Mouse (Mus musculus) hindbrain, embryonic 12.5 days (tissue): ENCODE measurements around the gene Sox15. TPM values are rescaled to one million over a fixed set of nuclear protein-coding genes. Genes with fewer than 3 reads are reported as not detected.

Experiments
- ATAC-seq: fragments of 200-750 bp; cut with Nextera tagmentation; 2 replicates; pipeline ENCODE4 v1.8.0; 2017; ENCODE audit warnings: moderate TSS enrichment; ENCODE audit not compliant: low FRiP score
- H3K27ac ChIP-seq: fragments of 300-500 bp; sonication (generic); 2 replicates; pipeline ENCODE4 v1.5.1; 2016; ENCODE audit warnings: mild to moderate bottlenecking
- H3K27me3 ChIP-seq: fragments of 300-500 bp; sonication (generic); 2 replicates; pipeline ENCODE4 v1.6.1; 2016; ENCODE audit warnings: mild to moderate bottlenecking
- H3K36me3 ChIP-seq: fragments of 300-500 bp; sonication (generic); 2 replicates; pipeline ENCODE4 v1.6.1; 2016; ENCODE audit warnings: mild to moderate bottlenecking
- H3K4me1 ChIP-seq: fragments of 300-500 bp; sonication (generic); 2 replicates; pipeline ENCODE4 v1.6.1; 2016
- H3K4me2 ChIP-seq: fragments of 300-500 bp; sonication (generic); replicated peaks from 2 replicates; pipeline ENCODE4 v1.6.1; 2016; ENCODE audit warnings: mild to moderate bottlenecking
- H3K4me3 ChIP-seq: fragments of 300-500 bp; sonication (generic); 2 replicates; pipeline ENCODE4 v1.5.1; 2016; ENCODE audit warnings: mild to moderate bottlenecking
- H3K9ac ChIP-seq: fragments of 300-500 bp; sonication (generic); 2 replicates; pipeline ENCODE4 v1.6.1; 2016; ENCODE audit warnings: mild to moderate bottlenecking, moderate library complexity
- H3K9me3 ChIP-seq: fragments of 300-500 bp; sonication (generic); replicated peaks from 2 replicates; pipeline ENCODE4 v1.6.1; 2016; ENCODE audit warnings: mild to moderate bottlenecking
- WGBS: fragments of 180-500 bp; shearing (Covaris S2); methylation state at CpG from one replicate; pipeline ENCODE4 v1.1.7; 2016; 5-methylcytosine and 5-hydroxymethylcytosine counted together
- polyA plus RNA-seq: library from polyadenylated mRNA; unstranded; fragments of >200 nt; fragmentation: Nextera tagmentation; extraction: Ambion mirVana; gene quantifications from 2 replicates; pipeline ENCODE4 v1.2.1, GENCODE M21; 2016

The Sox15 gene
- polyA plus RNA-seq, 1 experiment from 2014 or later = 0.26 TPM

- Histone ChIP-seq H3K4me3 (no peak overlapping the region), H3K4me1 (peaks cover 27% of the 10 kb centered on the region), H3K36me3 (peaks cover 13% of the 10 kb centered on the region), H3K4me2 (no peak overlapping the region), H3K9ac (no peak overlapping the region), H3K27ac (no peak overlapping the region), H3K27me3 (peaks cover 4% of the 10 kb centered on the region), H3K9me3 (no peaks in the 10 kb centered on the region)
- no peak for ATAC-seq
- WGBS = 79% methylated on average over 7 of the region's 7 CpGs
These were observed 28.5 kb downstream of the Sox15 start for GRCm38 (mm10) chr11:69683576-69683975.

DNA sequence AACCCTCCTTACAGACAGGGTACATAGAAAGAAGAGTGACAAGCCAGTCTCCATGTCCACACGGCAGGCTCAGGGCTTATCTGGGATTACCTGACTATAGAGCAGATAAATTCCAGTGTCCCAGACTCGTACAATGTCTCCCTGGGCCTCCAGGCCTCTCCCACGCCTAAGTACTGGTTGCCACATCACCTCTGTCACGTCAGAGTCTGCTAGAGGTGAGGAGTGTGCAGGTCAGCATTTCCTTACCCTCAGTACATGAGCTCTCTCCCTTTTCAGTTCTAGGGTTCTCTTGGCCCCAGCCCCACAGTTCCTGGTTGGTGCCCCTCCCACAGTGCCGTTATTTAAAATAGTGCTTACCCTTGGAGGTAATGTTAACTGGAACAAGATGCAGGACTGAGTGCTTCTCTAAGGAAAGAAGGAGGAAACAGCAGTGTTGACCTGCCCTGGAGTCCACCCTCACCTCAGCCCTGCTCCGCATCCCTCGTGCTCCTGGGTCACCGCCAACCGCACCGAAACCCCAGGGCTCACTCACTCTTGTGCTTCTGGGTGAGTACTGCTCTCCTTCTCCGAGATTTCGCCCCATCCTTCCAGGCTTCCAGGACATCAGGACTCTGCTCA lies 29.1 kb downstream of the Sox15 start:
- peaks cover 4% of the 10 kb centered on the region for H3K27me3 ChIP-seq
- peaks cover 8% of the 10 kb centered on the region; the same call in 1 of the 2 replicates for H3K36me3 ChIP-seq
- no peak overlapping the region for H3K9ac ChIP-seq
- ATAC-seq = no peak
- no peak overlapping the region for H3K4me3 ChIP-seq
- WGBS = 83% methylated on average over 12 of the region's 12 CpGs
- no peak overlapping the region for H3K27ac ChIP-seq
- H3K4me1 ChIP-seq = peaks cover 27% of the 10 kb centered on the region
- no peak overlapping the region for H3K4me2 ChIP-seq
- no peaks in the 10 kb centered on the region for H3K9me3 ChIP-seq

- no peaks in the 10 kb centered on the region for H3K9me3 ChIP-seq
- H3K36me3 ChIP-seq = 0 out of 2 replicates have a peak, but pooled peaks cover 4% of the 10 kb centered on the region
- H3K27ac ChIP-seq = no peak overlapping the region
- H3K4me2 ChIP-seq = no peak overlapping the region
- H3K4me3 ChIP-seq = no peak overlapping the region
- 80% methylated on average over 6 of the region's 6 CpGs for WGBS
- peaks cover 4% of the 10 kb centered on the region for H3K27me3 ChIP-seq
- no peak overlapping the region for H3K9ac ChIP-seq
- no peak for ATAC-seq
- peaks cover 23% of the 10 kb centered on the region for H3K4me1 ChIP-seq
These were observed 29.8 kb downstream of the Sox15 start for GRCm38 (mm10) chr11:69684936-69685335.

DNA sequence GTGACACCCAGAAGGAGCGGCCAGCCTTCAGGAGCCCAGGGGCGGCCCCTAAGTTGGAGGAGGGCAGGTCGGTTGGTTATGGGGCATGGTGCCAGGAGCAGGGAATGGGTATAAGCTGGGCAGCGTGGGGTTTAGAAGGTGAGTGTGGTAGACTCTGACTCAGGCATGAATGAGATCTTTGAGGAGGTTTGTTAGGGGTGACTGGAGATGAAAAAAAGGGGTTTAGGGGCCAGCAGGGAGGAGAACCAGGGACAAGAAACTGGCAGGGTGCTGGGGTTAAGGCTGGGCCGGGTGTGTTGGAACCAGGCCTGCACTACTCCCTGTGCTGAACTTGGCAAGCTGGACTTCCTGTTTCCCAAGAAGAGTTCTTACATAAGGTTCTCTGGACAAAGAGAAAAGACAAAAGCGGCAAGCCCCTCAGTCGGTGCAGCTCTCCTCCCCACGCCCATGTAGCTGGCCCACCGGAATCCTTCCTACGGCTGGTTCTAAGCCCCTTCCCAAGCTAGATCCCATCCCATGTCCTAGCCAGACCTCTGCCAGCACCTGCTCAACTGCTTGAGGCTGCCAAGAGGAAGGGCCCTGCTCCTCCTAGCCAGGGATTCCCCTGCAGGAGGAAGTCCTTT lies 30.5 kb downstream of the Sox15 start, which contains the start of gene Tnfsf13:
Tnfsf13 (minus strand) TSS at position 259 of the 623 bp plus-strand sequence.
- no peak for ATAC-seq
- Histone ChIP-seq H3K9me3 (no peaks in the 10 kb centered on the region), H3K4me2 (no peak within 1 kb of the TSS), H3K9ac (no peak within 1 kb of the TSS), H3K27ac (peak within 1 kb of the TSS; percentile 0), H3K27me3 (peaks cover 4% of the 10 kb centered on the region), H3K36me3 (no peaks in the 10 kb centered on the region), H3K4me3 (no peak within 1 kb of the TSS), H3K4me1 (peaks cover 16% of the 10 kb centered on the region)
- 64% methylated on average over 10 of the region's 10 CpGs for WGBS

GRCm38 (mm10) chr11:69686377-69686776 lies 31.3 kb downstream of the Sox15 start:
- Histone ChIP-seq H3K9ac (no peak overlapping the region), H3K36me3 (no peaks in the 10 kb centered on the region), H3K27ac (no peak overlapping the region), H3K4me3 (no peak overlapping the region), H3K4me2 (no peak overlapping the region), H3K4me1 (peaks cover 9% of the 10 kb centered on the region; the same call in 1 of the 2 replicates), H3K9me3 (no peaks in the 10 kb centered on the region), H3K27me3 (peaks cover 4% of the 10 kb centered on the region)
- no peak for ATAC-seq
- WGBS = 18% methylated on average over 4 of the region's 4 CpGs

- H3K27me3 ChIP-seq = peaks cover 4% of the 10 kb centered on the region
- ATAC-seq = no peak
- no peak overlapping the region for H3K4me3 ChIP-seq
- H3K36me3 ChIP-seq = no peaks in the 10 kb centered on the region
- H3K9me3 ChIP-seq = no peaks in the 10 kb centered on the region
- peaks cover 9% of the 10 kb centered on the region; the same call in 1 of the 2 replicates for H3K4me1 ChIP-seq
- no peak overlapping the region for H3K27ac ChIP-seq
- 63% methylated on average over 5 of the region's 5 CpGs for WGBS
- H3K9ac ChIP-seq = no peak overlapping the region
- H3K4me2 ChIP-seq = no peak overlapping the region
These were observed 31.9 kb downstream of the Sox15 start for GRCm38 (mm10) chr11:69687061-69687460.

- 92% methylated on average over 1 of the region's 1 CpGs for WGBS
- no peak overlapping the region for H3K4me3 ChIP-seq
- peaks cover 7% of the 10 kb centered on the region for H3K4me1 ChIP-seq
- no peaks in the 10 kb centered on the region for H3K9me3 ChIP-seq
- H3K4me2 ChIP-seq = no peak overlapping the region
- H3K27me3 ChIP-seq = peaks cover 7% of the 10 kb centered on the region; the same call in 1 of the 2 replicates
- no peak overlapping the region for H3K27ac ChIP-seq
- H3K9ac ChIP-seq = no peak overlapping the region; the same call in 1 of the 2 replicates
- ATAC-seq = no peak
- H3K36me3 ChIP-seq = no peaks in the 10 kb centered on the region
These were observed 34.8 kb downstream of the Sox15 start for GRCm38 (mm10) chr11:69689891-69690290.

- no peaks in the 10 kb centered on the region for H3K9me3 ChIP-seq
- H3K36me3 ChIP-seq = no peaks in the 10 kb centered on the region
- H3K4me1 ChIP-seq = peaks cover 13% of the 10 kb centered on the region
- peaks cover 7% of the 10 kb centered on the region; the same call in 1 of the 2 replicates for H3K27me3 ChIP-seq
- no peak overlapping the region for H3K9ac ChIP-seq
- H3K4me2 ChIP-seq = no peak overlapping the region
- no peak overlapping the region for H3K4me3 ChIP-seq
- no peak overlapping the region for H3K27ac ChIP-seq
- 81% methylated on average over 9 of the region's 9 CpGs for WGBS
- no peak for ATAC-seq
These were observed 37.2 kb downstream of the Sox15 start for GRCm38 (mm10) chr11:69692196-69692811.

GRCm38 (mm10) chr11:69692863-69693262 lies 37.7 kb downstream of the Sox15 start:
- Histone ChIP-seq H3K36me3 (no peaks in the 10 kb centered on the region), H3K9me3 (no peaks in the 10 kb centered on the region), H3K4me1 (peaks cover 13% of the 10 kb centered on the region), H3K9ac (no peak overlapping the region), H3K4me2 (no peak overlapping the region), H3K27ac (no peak overlapping the region), H3K27me3 (peaks cover 7% of the 10 kb centered on the region; the same call in 1 of the 2 replicates), H3K4me3 (no peak overlapping the region)
- no peak for ATAC-seq
- WGBS = 90% methylated on average over 5 of the region's 6 CpGs

- H3K4me3 ChIP-seq = no peak overlapping the region
- 63% methylated on average over 11 of the region's 11 CpGs for WGBS
- no peaks in the 10 kb centered on the region for H3K36me3 ChIP-seq
- H3K27ac ChIP-seq = no peak overlapping the region
- H3K27me3 ChIP-seq = peaks cover 7% of the 10 kb centered on the region; the same call in 1 of the 2 replicates
- peaks cover 13% of the 10 kb centered on the region for H3K4me1 ChIP-seq
- no peak for ATAC-seq
- no peaks in the 10 kb centered on the region for H3K9me3 ChIP-seq
- H3K4me2 ChIP-seq = no peak overlapping the region
- H3K9ac ChIP-seq = no peak overlapping the region
These were observed 38.4 kb downstream of the Sox15 start for GRCm38 (mm10) chr11:69693421-69693965.

GRCm38 (mm10) chr11:69695046-69695360 lies 39.9 kb downstream of the Sox15 start:
- Histone ChIP-seq H3K36me3 (no peaks in the 10 kb centered on the region), H3K9me3 (no peaks in the 10 kb centered on the region), H3K9ac (peak overlapping the region; percentile 81; the same call in 1 of the 2 replicates), H3K27me3 (peaks cover 7% of the 10 kb centered on the region; the same call in 1 of the 2 replicates), H3K4me2 (peak overlapping the region; percentile 96), H3K4me1 (peaks cover 13% of the 10 kb centered on the region), H3K27ac (0 out of 2 replicates have a peak overlapping the region, but pooled peaks have one; percentile 40), H3K4me3 (peak overlapping the region; percentile 49)
- 23% methylated on average over 6 of the region's 6 CpGs for WGBS
- no peak for ATAC-seq
